Mouse (Mus musculus) lung, adult 2 months (tissue): ENCODE results near the gene Synj2.

Experiments
- CTCF ChIP-seq: fragments of 200-500 bp; IDR thresholded peaks from 2 replicates; pipeline ENCODE4 v1.5.1; 2011; ENCODE audit warnings: mild to moderate bottlenecking, low read length, control low read depth; ENCODE audit not compliant: insufficient read depth
- POLR2A ChIP-seq: fragments of 200-500 bp; IDR thresholded peaks from 2 replicates; pipeline ENCODE4 v1.6.1; 2011; ENCODE audit warnings: low read depth, mild to moderate bottlenecking, control low read depth, low read length, borderline replicate concordance; ENCODE audit errors: extremely low read depth

GRCm38 (mm10) chr17:5893574-5894148, 47.4 kb upstream of the Synj2 start:
- TF ChIP-seq CTCF (no peak), POLR2A (no peak)
